Mouse (Mus musculus): ENCODE results near the gene Kmo.

Kmo gene

GRCm38 (mm10) chr1:175693429-175693960 is 73.3 kb downstream of the Kmo start:
- DNase-seq (ENCODE audit: low spot score in 2 of 2), result no peak

GRCm38 (mm10) chr1:175698293-175698692 is 78.1 kb downstream of the Kmo start, which contains the start of gene Wdr64:
TSS of gene Wdr64 (plus strand) at chr1:175698593.
- no peak for DNase-seq (ENCODE audit: low spot score in 2 of 2)

- DNase-seq (ENCODE audit: low spot score in 2 of 2), result no peak
Measured at GRCm38 (mm10) chr1:175699375-175699774, 79.2 kb downstream of the Kmo start.

GRCm38 (mm10) chr1:175699796-175700195 is 79.6 kb downstream of the Kmo start:
- no peak for DNase-seq (ENCODE audit: low spot score in 2 of 2)

GRCm38 (mm10) chr1:175701145-175701544 is 81.0 kb downstream of the Kmo start:
- DNase-seq (ENCODE audit: low spot score in 2 of 2), result no peak

GRCm38 (mm10) chr1:175707599-175707998 is 87.4 kb downstream of the Kmo start:
- DNase-seq (ENCODE audit: low spot score in 2 of 2), result no peak

- no peak for DNase-seq (ENCODE audit: low spot score in 2 of 2)
Measured at GRCm38 (mm10) chr1:175708013-175708412, 87.8 kb downstream of the Kmo start.

Measured in right cerebral cortex, adult 2 months (tissue).